Mouse (Mus musculus): ENCODE measurements around the gene Tanc2. TPM values are rescaled to one million over a fixed set of nuclear protein-coding genes. Genes with fewer than 3 reads are reported as not detected.
A peak's percentile ranks its signal among the peaks of the same experiment; 100 is the strongest.

The Tanc2 gene
- total RNA-seq (2015; ENCODE audit: low replicate concordance) (1.3 and 14.8 TPM in 2 replicates), total RNA-seq (2017; ENCODE audit: low replicate concordance) (0.26 and 5.4 TPM in 2 replicates)

- 0 out of 2 replicates have a peak, but pooled peaks have one; percentile 30 for ATAC-seq (replicated peaks; ENCODE audit: low FRiP score, poor library complexity, severe bottlenecking)
Measured at GRCm38 (mm10) chr11:105589877-105590641, at the start of gene Tanc2. Gene Tanc2, plus strand, starts transcription at chr11:105589986.

GRCm38 (mm10) chr11:105540781-105541180 is 49.0 kb upstream of the Tanc2 start:
- no peak for ATAC-seq (replicated peaks; ENCODE audit: low FRiP score, poor library complexity, severe bottlenecking)

GRCm38 (mm10) chr11:105541366-105541765 is 48.4 kb upstream of the Tanc2 start:
- no peak for ATAC-seq (replicated peaks; ENCODE audit: low FRiP score, poor library complexity, severe bottlenecking)

GRCm38 (mm10) chr11:105542129-105542528 is 47.7 kb upstream of the Tanc2 start:
- no peak for ATAC-seq (replicated peaks; ENCODE audit: low FRiP score, poor library complexity, severe bottlenecking)

- ATAC-seq (replicated peaks; ENCODE audit: low FRiP score, poor library complexity, severe bottlenecking) = no peak
Measured at GRCm38 (mm10) chr11:105545801-105546200, 44.0 kb upstream of the Tanc2 start.

- ATAC-seq (replicated peaks; ENCODE audit: low FRiP score, poor library complexity, severe bottlenecking) = no peak
Measured at GRCm38 (mm10) chr11:105546393-105546792, 43.4 kb upstream of the Tanc2 start.

- no peak for ATAC-seq (replicated peaks; ENCODE audit: low FRiP score, poor library complexity, severe bottlenecking)
Measured at GRCm38 (mm10) chr11:105548383-105548782, 41.4 kb upstream of the Tanc2 start.

GRCm38 (mm10) chr11:105549164-105550121 is 40.3 kb upstream of the Tanc2 start:
- ATAC-seq (replicated peaks; ENCODE audit: low FRiP score, poor library complexity, severe bottlenecking) = no peak

- ATAC-seq (replicated peaks; ENCODE audit: low FRiP score, poor library complexity, severe bottlenecking) = no peak
Measured at GRCm38 (mm10) chr11:105557285-105557684, 32.5 kb upstream of the Tanc2 start.

- no peak for ATAC-seq (replicated peaks; ENCODE audit: low FRiP score, poor library complexity, severe bottlenecking)
Measured at GRCm38 (mm10) chr11:105558091-105558490, 31.7 kb upstream of the Tanc2 start.

GRCm38 (mm10) chr11:105558803-105559505 is 30.8 kb upstream of the Tanc2 start:
- ATAC-seq (replicated peaks; ENCODE audit: low FRiP score, poor library complexity, severe bottlenecking) = no peak

- ATAC-seq (replicated peaks; ENCODE audit: low FRiP score, poor library complexity, severe bottlenecking) = no peak
Measured at GRCm38 (mm10) chr11:105563546-105563945, 26.2 kb upstream of the Tanc2 start.

GRCm38 (mm10) chr11:105567221-105567641 is 22.6 kb upstream of the Tanc2 start:
- no peak for ATAC-seq (replicated peaks; ENCODE audit: low FRiP score, poor library complexity, severe bottlenecking)

- ATAC-seq (replicated peaks; ENCODE audit: low FRiP score, poor library complexity, severe bottlenecking) = no peak
Measured at GRCm38 (mm10) chr11:105571996-105572395, 17.8 kb upstream of the Tanc2 start.

GRCm38 (mm10) chr11:105574241-105574640 is 15.5 kb upstream of the Tanc2 start:
- ATAC-seq (replicated peaks; ENCODE audit: low FRiP score, poor library complexity, severe bottlenecking) = no peak

GRCm38 (mm10) chr11:105577211-105577610 is 12.6 kb upstream of the Tanc2 start:
- ATAC-seq (replicated peaks; ENCODE audit: low FRiP score, poor library complexity, severe bottlenecking) = no peak

- no peak for ATAC-seq (replicated peaks; ENCODE audit: low FRiP score, poor library complexity, severe bottlenecking)
Measured at GRCm38 (mm10) chr11:105582020-105582419, 7.8 kb upstream of the Tanc2 start.

GRCm38 (mm10) chr11:105589231-105589876 is 432 bp upstream of the Tanc2 start:
- ATAC-seq (replicated peaks; ENCODE audit: low FRiP score, poor library complexity, severe bottlenecking) = peak; percentile 74

- no peak for ATAC-seq (replicated peaks; ENCODE audit: low FRiP score, poor library complexity, severe bottlenecking)
Measured at GRCm38 (mm10) chr11:105591905-105592304, 2.1 kb downstream of the Tanc2 start.

Measured in erythroid progenitor cell, adult 5-6 weeks (primary cell).